Mouse (Mus musculus): ENCODE data around the gene Lbhd1. TPM values are rescaled to one million over a fixed set of nuclear protein-coding genes. Genes with fewer than 3 reads are reported as not detected.
"Not testable (repeated sequence)": the region's sequence is repeated elsewhere in the genome, so short reads cannot be mapped to it uniquely, and the experiment has no call there.

The Lbhd1 gene
- 22.5 and 42.9 TPM in 2 replicates for polyA plus RNA-seq (2015; fragmentation: Nextera tagmentation; extraction: Ambion mirVana)

DNA sequence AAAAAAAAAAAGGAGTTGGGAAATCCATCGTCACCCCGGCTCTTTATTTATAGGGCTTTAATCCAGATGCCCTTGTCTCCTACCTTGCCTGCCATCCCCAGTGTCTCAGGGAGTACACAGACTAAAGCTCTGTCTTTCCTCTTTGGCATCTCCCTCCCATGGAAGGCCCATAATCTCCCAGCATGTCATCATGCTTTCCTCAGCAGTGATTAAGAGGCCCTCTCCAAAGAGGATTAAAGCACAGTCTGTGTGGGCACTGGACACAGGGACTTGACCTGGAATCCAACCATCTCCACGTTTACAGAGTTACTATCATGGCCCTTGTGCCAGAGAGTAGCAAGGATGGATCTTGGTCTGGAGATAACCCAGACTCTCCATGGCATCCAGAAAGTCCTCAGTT is at the start of gene Lbhd1, which contains the start of gene Gm49403:
Lbhd1 (plus strand) TSS at position 117 of the 400 bp plus-strand sequence.
Gm49403 (plus strand) TSS at position 315 of the 400 bp plus-strand sequence.
- Histone ChIP-seq H3K36me3 (replicated peaks) (peaks cover 3% of the 10 kb centered on the region; the same call in 1 of the 2 replicates), H3K9ac (no peak within 1 kb of the TSS), H3K4me2 (no peak within 1 kb of the TSS), H3K4me3 (replicated peaks) (no peak within 1 kb of the TSS), H3K27ac (replicated peaks) (no peak within 1 kb of the TSS), H3K27me3 (no peaks in the 10 kb centered on the region), H3K9me3 (replicated peaks) (no peaks in the 10 kb centered on the region), H3K4me1 (replicated peaks) (peaks cover 34% of the 10 kb centered on the region)
- 65% methylated on average over 3 of the region's 3 CpGs for WGBS (ENCODE audit: insufficient replicate concordance)
- ATAC-seq (ENCODE audit: insufficient read depth): no peak

DNA sequence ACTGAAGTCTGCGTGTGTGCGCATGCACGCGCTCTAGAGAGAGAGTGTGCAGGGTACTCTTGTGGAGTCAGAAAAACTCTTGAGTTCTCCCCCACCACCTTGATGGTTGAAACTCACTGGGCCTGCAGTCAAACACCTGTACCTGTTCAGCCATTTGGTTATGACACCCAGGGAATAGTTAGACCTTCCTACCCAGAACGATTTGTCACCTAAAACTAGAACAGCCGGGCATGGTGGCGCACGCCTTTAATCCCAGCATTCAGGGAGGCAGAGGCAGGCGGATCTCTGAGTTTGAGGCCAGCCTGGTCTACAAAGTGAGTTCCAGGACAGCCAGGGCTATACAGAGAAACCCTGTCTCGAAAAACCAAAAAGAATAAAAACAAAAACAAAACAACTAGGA is 47.2 kb upstream of the Lbhd1 start:
- not testable (repeated sequence) for ATAC-seq (ENCODE audit: insufficient read depth); H3K9me3 ChIP-seq (replicated peaks); H3K4me2 ChIP-seq; H3K27ac ChIP-seq (replicated peaks); H3K27me3 ChIP-seq; H3K4me3 ChIP-seq (replicated peaks); H3K9ac ChIP-seq
- Histone ChIP-seq H3K4me1 (replicated peaks) (peaks cover 42% of the 10 kb centered on the region), H3K36me3 (replicated peaks) (peaks cover 51% of the 10 kb centered on the region)
- 93% methylated on average over 10 of the region's 10 CpGs for WGBS (ENCODE audit: insufficient replicate concordance)

DNA sequence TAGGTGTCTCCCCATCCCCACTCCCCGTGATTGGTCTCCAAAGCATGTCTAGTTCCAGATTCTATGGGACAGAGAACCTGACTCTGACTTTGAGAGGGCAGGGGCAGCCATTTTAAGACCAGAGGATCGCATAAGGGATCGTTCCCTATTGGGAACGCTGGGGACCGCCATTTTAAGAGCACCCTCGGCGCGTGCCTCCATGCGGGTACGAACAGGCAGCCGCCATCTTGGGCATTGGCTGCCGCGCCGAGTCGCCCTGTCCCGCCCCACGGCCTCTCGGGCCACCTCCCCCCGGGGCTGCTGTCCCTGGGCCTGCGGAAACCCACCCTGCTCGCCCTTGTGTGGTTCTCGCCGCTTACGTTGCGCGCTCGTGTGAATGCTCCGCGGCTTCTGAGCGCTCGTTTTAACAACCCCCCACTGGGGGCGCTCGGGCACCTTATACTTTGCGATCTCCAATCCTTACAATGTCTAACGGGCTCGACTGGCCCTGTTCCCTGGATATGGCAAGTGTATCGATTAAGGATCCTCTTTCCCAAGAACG is 46.2 kb upstream of the Lbhd1 start, which contains the start of gene Bscl2:
Bscl2 (plus strand) TSS at position 217 of the 541 bp plus-strand sequence.
- Histone ChIP-seq H3K36me3 (replicated peaks) (peaks cover 46% of the 10 kb centered on the region), H3K27me3 (no peaks in the 10 kb centered on the region), H3K27ac (replicated peaks) (peak within 1 kb of the TSS; percentile 85), H3K4me1 (replicated peaks) (peaks cover 45% of the 10 kb centered on the region), H3K9ac (peak within 1 kb of the TSS; percentile 66), H3K4me3 (replicated peaks) (peak within 1 kb of the TSS; percentile 67), H3K9me3 (replicated peaks) (no peaks in the 10 kb centered on the region), H3K4me2 (peak within 1 kb of the TSS; percentile 89)
- peak; percentile 64 for ATAC-seq (ENCODE audit: insufficient read depth)
- WGBS (ENCODE audit: insufficient replicate concordance): 1% methylated on average over 38 of the region's 38 CpGs

DNA sequence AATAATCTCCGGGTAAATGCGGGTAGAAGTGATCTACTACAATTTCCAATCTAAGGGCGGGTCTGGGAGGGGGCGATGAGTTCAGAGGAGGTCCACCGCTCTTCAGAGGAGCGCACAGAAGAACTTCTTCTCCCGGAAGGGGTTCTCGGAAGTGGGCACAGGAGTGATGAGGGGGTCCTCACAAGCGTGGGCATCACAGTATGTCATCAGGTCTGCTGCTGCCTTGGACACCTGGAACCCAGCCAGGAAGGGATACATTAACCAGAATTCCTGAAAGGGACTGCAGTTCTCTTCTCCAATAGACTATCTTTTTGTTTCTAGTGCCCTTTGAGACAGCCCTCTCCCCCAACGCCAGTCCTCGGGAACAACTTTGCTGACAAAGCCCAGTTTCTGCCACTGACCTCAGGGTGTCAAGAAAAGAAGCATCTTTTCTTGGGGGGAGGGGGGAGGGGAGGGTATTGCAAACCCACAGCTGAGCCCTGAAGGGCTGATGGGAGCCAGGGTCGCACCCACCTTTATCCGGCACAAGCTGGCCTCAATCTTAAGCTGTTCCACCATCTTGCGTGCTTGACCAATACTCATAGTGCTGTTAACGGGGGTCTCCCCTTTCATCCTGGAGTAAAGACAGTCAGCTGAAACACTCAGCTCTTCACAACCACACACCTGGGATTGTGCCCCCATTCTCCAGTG is 45.3 kb upstream of the Lbhd1 start:
- 21% methylated on average over 15 of the region's 15 CpGs for WGBS (ENCODE audit: insufficient replicate concordance)

DNA sequence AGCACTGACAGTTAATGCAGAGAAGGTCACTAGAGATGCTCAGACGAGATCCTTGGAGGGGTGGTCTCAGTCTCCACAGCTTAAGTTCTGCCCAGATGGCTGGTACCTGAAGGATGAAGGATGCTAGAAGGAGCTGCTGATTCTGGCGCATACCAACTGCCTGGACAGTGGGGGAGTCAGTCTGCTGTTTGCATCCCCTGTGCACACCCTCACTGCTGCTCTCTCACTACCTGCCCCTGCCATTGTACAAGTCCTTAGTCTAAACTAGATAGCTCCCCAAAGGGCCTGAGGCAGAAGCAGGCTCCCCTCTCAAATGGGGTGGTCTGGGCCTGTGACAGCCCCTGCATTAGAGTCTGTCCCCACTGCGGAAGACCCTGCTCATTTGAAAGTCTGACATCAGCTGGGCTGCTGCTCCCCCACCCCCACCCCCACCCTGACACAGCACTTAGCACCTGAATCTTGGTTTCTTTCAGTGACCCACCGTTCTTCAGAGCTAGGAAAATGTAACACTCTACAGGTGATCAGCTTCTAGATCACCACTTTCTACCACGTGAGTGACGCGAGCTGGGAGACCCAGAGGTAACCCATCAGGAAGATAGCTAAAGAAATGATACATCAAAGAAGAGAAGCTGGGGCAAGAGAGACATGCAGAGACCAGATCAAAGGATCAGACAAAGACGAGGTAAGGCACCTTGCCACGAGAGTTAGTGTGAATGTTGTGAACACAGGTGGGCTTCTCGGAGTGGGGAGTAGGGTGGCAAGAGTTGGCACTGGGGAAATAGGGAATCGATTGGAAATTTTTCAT is 44.2 kb upstream of the Lbhd1 start, which contains the start of gene Gng3:
Gng3 (minus strand) TSS at position 92 of the 805 bp plus-strand sequence.
- no peaks in the 10 kb centered on the region for H3K27me3 ChIP-seq
- peak within 1 kb of the TSS; percentile 89 for H3K4me2 ChIP-seq
- peak within 1 kb of the TSS; percentile 67 for H3K4me3 ChIP-seq (replicated peaks)
- peak within 1 kb of the TSS; percentile 66 for H3K9ac ChIP-seq
- no peaks in the 10 kb centered on the region for H3K9me3 ChIP-seq (replicated peaks)
- WGBS (ENCODE audit: insufficient replicate concordance): 70% methylated on average over 11 of the region's 11 CpGs
- H3K27ac ChIP-seq (replicated peaks): peak within 1 kb of the TSS; percentile 85
- peaks cover 29% of the 10 kb centered on the region for H3K36me3 ChIP-seq (replicated peaks)
- H3K4me1 ChIP-seq (replicated peaks): peaks cover 45% of the 10 kb centered on the region
- ATAC-seq (ENCODE audit: insufficient read depth): no peak

More for the DNA sequence above, 45.3 kb upstream of the Lbhd1 start:
- Histone ChIP-seq H3K4me2 (peak overlapping the region; percentile 89), H3K9ac (peak overlapping the region; percentile 66), H3K9me3 (replicated peaks) (no peaks in the 10 kb centered on the region), H3K4me1 (replicated peaks) (peaks cover 45% of the 10 kb centered on the region), H3K36me3 (replicated peaks) (peaks cover 40% of the 10 kb centered on the region), H3K27me3 (no peaks in the 10 kb centered on the region), H3K27ac (replicated peaks) (peak overlapping the region; percentile 85), H3K4me3 (replicated peaks) (peak overlapping the region; percentile 67)
- peak; percentile 5; the same call in 1 of the 2 replicates for ATAC-seq (ENCODE audit: insufficient read depth)

DNA sequence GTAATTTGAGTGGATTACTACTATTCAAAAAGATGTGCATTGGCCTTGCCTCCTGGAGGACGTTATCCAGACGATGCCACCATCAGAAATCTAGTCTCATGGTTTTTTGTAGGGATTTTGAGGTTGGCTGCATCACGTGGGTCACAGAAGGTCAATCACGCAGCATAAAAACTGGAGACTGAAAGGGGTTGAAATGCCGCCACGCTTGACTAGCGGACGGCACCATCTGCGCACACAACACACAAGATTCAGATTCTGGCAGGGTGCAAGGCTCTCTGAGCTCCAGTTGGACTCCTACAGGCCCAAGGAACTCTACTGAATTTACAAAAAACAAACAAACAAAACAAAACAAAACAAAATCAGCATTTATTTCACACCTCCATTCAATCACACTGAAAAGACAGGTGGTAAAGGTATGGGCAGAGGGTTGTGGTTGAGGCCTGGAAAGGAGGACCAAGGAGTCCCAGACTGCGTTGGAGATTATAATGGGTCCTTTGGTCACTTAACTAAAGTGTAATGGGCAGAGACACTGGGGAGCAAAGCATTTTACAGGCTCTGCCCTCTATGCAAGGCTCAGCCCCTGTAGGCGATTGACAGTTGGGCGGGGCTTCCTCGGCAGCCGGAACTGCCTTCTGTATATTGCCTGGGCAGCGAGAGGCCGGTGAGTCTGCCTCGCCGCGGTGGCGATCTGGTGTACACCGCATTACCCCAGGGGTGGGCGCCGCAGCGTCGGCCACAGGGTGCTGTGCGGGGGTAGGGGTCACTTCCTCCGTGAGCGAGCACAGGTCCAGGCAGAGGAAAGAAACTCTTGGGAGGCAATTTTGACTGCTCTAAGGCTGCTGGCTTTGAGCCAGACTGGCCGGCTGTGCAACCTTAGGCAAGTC is 43.4 kb upstream of the Lbhd1 start:
- 26% methylated on average over 29 of the region's 29 CpGs for WGBS (ENCODE audit: insufficient replicate concordance)
- H3K27ac ChIP-seq (replicated peaks): peak overlapping the region; percentile 31; the same call in 1 of the 2 replicates
- no peaks in the 10 kb centered on the region for H3K9me3 ChIP-seq (replicated peaks)

DNA sequence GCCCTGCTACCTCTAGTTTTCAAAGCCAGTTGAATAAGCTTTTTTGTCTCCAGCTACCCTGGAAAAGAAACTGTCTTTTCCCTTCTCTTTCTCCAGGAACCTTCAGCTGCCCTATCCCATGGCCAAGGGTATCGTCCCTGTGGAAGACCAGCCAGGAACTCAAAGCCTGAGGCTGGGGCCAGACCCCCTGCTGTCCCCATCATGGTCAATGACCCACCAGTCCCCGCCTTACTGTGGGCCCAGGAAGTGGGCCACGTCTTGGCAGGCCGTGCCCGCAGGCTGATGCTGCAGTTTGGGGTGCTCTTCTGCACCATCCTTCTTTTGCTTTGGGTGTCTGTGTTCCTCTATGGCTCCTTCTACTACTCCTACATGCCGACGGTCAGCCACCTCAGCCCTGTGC is 42.5 kb upstream of the Lbhd1 start:
- 69% methylated on average over 7 of the region's 7 CpGs for WGBS (ENCODE audit: insufficient replicate concordance)
- peak overlapping the region; percentile 66; the same call in 1 of the 2 replicates for H3K9ac ChIP-seq
- H3K27ac ChIP-seq (replicated peaks): 0 out of 2 replicates have a peak overlapping the region, but pooled peaks have one; percentile 31
- H3K4me3 ChIP-seq (replicated peaks): peak overlapping the region; percentile 65
- peaks cover 48% of the 10 kb centered on the region for H3K4me1 ChIP-seq (replicated peaks)
- no peak for ATAC-seq (ENCODE audit: insufficient read depth)
- H3K27me3 ChIP-seq: no peaks in the 10 kb centered on the region
- peak overlapping the region; percentile 86 for H3K4me2 ChIP-seq
- no peaks in the 10 kb centered on the region for H3K9me3 ChIP-seq (replicated peaks)
- H3K36me3 ChIP-seq (replicated peaks): peaks cover 22% of the 10 kb centered on the region

More for the DNA sequence above, 43.4 kb upstream of the Lbhd1 start:
- Histone ChIP-seq H3K4me3 (replicated peaks) (peak overlapping the region; percentile 65), H3K4me1 (replicated peaks) (peaks cover 48% of the 10 kb centered on the region), H3K27me3 (no peaks in the 10 kb centered on the region), H3K36me3 (replicated peaks) (peaks cover 23% of the 10 kb centered on the region), H3K9ac (peak overlapping the region; percentile 66), H3K4me2 (peak overlapping the region; percentile 86)
- ATAC-seq (ENCODE audit: insufficient read depth): peak; percentile 71

DNA sequence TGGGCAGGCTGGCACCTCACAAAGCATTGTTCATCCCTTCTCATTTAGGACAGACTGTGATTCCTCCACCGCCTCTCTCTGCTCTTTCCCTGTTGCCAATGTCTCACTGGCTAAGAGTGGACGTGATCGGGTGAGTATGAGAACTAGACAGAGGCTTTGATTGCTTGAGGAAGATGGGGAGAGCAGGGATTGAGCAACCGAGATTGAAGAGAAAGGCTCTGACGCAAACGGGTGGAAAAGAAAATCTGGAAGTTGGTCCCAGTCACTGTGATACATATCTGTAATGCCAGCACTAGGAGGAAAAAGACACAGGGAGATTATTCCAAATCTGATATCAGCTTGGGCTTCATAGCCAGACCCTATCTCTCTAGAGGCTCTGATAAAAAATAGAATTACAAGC is 40.6 kb upstream of the Lbhd1 start:
- ATAC-seq (ENCODE audit: insufficient read depth): no peak
- WGBS (ENCODE audit: insufficient replicate concordance): 66% methylated on average over 6 of the region's 6 CpGs
- H3K27ac ChIP-seq (replicated peaks): no peak overlapping the region
- peaks cover 38% of the 10 kb centered on the region for H3K36me3 ChIP-seq (replicated peaks)
- no peak overlapping the region for H3K4me2 ChIP-seq
- no peaks in the 10 kb centered on the region for H3K27me3 ChIP-seq
- H3K4me1 ChIP-seq (replicated peaks): peaks cover 40% of the 10 kb centered on the region
- no peaks in the 10 kb centered on the region for H3K9me3 ChIP-seq (replicated peaks)
- H3K9ac ChIP-seq: no peak overlapping the region
- no peak overlapping the region for H3K4me3 ChIP-seq (replicated peaks)

DNA sequence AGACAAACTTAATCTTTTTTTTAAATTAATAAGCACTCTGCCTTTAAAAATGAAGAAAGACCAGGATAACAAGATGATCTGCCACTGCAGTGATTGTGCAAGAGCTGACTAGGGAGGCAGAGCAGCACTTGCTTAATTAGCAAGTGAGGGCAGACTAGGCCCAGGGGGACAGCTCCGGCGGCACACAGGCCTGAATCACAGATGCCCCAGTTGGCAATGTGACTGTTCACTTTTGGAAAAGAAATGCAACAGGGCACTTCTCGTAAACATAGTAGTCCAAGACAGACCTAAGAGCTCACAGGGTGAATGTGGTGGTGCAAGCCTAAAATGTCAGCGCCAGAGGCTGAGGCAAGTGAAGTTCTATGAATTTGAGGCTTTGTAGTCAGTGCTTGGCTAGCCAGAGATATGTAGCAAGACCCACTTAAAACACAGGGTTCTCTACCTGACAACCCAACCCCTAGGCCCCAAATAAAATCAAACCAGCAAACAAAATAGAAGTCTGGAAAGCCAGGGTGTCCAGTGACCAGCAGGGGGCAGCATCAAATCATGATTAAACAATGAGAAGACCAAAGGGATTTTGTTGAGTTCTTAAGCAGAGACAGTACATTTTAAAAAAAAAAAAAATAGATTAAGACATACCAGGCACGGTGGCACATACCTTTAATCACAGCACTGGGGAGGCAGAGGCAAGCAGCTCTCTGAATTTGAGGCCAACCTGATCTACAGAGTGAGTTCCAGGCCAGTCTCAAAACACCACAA is 39.0 kb upstream of the Lbhd1 start:
- Histone ChIP-seq H3K4me1 (replicated peaks) (peaks cover 24% of the 10 kb centered on the region), H3K9ac (no peak overlapping the region), H3K27ac (replicated peaks) (no peak overlapping the region), H3K27me3 (no peaks in the 10 kb centered on the region), H3K9me3 (replicated peaks) (no peaks in the 10 kb centered on the region), H3K36me3 (replicated peaks) (peaks cover 38% of the 10 kb centered on the region), H3K4me2 (no peak overlapping the region), H3K4me3 (replicated peaks) (no peak overlapping the region)
- ATAC-seq (ENCODE audit: insufficient read depth): no peak
- 58% methylated on average over 5 of the region's 5 CpGs for WGBS (ENCODE audit: insufficient replicate concordance)

All from liver, embryonic 15.5 days (tissue).